Mouse (Mus musculus): Measurements from ENCODE around the gene Rnf40.

Rnf40 gene

GRCm38 (mm10) chr7:127651624-127652023 is 63.1 kb downstream of the Rnf40 start:
- no peak for DNase-seq (ENCODE audit: low read depth)

DNA sequence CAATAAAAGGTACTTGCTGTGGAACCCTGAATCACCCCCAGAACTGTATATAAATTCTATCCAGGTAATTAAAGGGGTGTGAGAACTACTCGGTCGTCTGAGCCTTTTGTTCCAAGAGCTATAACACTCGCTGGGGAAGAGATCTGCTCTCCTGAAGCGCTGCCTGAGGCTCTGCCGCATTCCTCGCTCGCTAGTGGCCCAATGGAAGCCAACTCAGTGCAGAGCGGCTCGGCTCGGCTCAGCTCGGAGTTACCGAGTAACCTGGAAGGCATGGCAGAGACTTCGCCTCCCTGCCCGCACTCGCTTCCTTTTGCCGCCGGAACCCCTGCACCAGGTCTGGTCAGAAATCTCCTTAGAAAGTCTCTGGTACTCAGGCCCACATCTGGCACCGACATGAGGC is 63.5 kb downstream of the Rnf40 start:
- no peak for DNase-seq (ENCODE audit: low read depth)

GRCm38 (mm10) chr7:127654318-127654717 is 65.8 kb downstream of the Rnf40 start:
- DNase-seq (ENCODE audit: low read depth), result no peak

Measured in fibroblast of lung, adult 2 months (primary cell).